Comparison of ENCODE assay signal across 8 mouse cellular contexts in the genomic region with DNA sequence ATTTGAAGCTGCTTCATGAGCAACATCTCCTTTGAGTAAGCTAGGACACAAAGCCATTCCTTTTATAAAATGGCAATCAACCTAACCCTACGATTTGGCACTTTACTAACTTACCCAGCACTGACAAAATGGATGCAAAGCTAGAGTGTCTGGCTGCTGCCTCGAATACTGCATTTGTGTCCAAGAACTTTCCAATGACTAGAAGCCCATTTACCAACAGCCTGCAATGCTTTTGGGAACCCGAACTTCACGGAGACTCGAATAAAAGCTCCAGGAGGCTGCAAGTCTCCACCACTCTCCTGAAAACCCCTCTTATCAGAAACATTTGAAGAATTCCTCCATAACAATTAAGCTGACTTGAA. TPM values are rescaled to one million over a fixed set of nuclear protein-coding genes. Genes with fewer than 3 reads are reported as not detected.
A peak's percentile ranks its signal among the peaks of the same experiment; 100 is the strongest.
DNase-seq lines count a peak whose midpoint lies in the region; ATAC-seq and TF ChIP-seq lines count a peak whose summit lies in the region.

No protein-coding gene starts in this region.

- no peaks in the 10 kb centered on the region for H3K36me3 ChIP-seq in spleen, adult 2 months (ENCODE audit: control insufficient read depth, insufficient read depth, low read length)
- H3K36me3 ChIP-seq in hindbrain, embryonic 16.5 days (ENCODE audit: control insufficient read depth, insufficient read depth, low read length): no peaks in the 10 kb centered on the region

- H3K27me3 ChIP-seq in cerebellum, adult 2 months (ENCODE audit: control insufficient read depth, insufficient read depth, low read length): no peaks in the 10 kb centered on the region
- no peaks in the 10 kb centered on the region for H3K27me3 ChIP-seq in spleen, adult 2 months (ENCODE audit: control insufficient read depth, insufficient read depth, low read length)
- H3K27me3 ChIP-seq in hindbrain, embryonic 16.5 days (replicated peaks; ENCODE audit: control insufficient read depth, insufficient read depth, low read length): no peaks in the 10 kb centered on the region

- no peak for ATAC-seq in cerebellum, adult (ENCODE audit: insufficient number of reproducible peaks, low FRiP score, low TSS enrichment)
- no peak for ATAC-seq in hindbrain, embryonic 16.5 days

- H3K4me2 ChIP-seq in hindbrain, embryonic 16.5 days (ENCODE audit: low read length): peak overlapping the region; percentile 93

- no peak for DNase-seq in cerebellum, adult 2 months
- no peak for DNase-seq in spleen, adult 2 months (ENCODE audit: low read depth in 1 of 2, low spot score in 2 of 2)
- no peak for DNase-seq in spleen, adult 12 weeks (ENCODE audit: low spot score)
- peak; percentile 50 for DNase-seq in naive thymus-derived CD4-positive, alpha-beta T cell, adult 2 months (ENCODE audit: low read depth)
- DNase-seq in yolk sac, embryonic 10.5 days (ENCODE audit: low spot score): no peak
- DNase-seq in cerebellum, postnatal 4 days (ENCODE audit: low spot score in 2 of 2): no peak

- peak overlapping the region; percentile 100 for H3K9ac ChIP-seq in hindbrain, embryonic 16.5 days (ENCODE audit: low read depth, low read length)

- H3K9me3 ChIP-seq in hindbrain, embryonic 16.5 days (ENCODE audit: control insufficient read depth, low read length): no peaks in the 10 kb centered on the region

- WGBS in cerebellum, adult 2 months: 1% methylated on average over 5 of the region's 5 CpGs
- WGBS in spleen, adult 2 months: 3% methylated on average over 5 of the region's 5 CpGs
- 1% methylated on average over 5 of the region's 5 CpGs for WGBS in hindbrain, embryonic 16.5 days

- H3K4me1 ChIP-seq in cerebellum, adult 2 months (ENCODE audit: control insufficient read depth, insufficient read depth, low read length): no peaks in the 10 kb centered on the region; the same call in 1 of the 2 replicates
- peaks cover 6% of the 10 kb centered on the region for H3K4me1 ChIP-seq in spleen, adult 2 months (ENCODE audit: control insufficient read depth, insufficient read depth, insufficient read length)
- peaks cover 19% of the 10 kb centered on the region for H3K4me1 ChIP-seq in hindbrain, embryonic 16.5 days (ENCODE audit: control insufficient read depth, insufficient read depth, low read depth, low read length)

- TF ChIP-seq CTCF in cerebellum, adult 2 months (IDR thresholded peaks at IDR 0.05; ENCODE audit: borderline replicate concordance, insufficient read depth, low read depth, low read length): no peak
- no peak for TF ChIP-seq CTCF in spleen, adult 2 months (IDR thresholded peaks at IDR 0.05; ENCODE audit: extremely low read depth, insufficient read depth, insufficient read length, insufficient replicate concordance)

- TF ChIP-seq POLR2A in cerebellum, adult 2 months (IDR thresholded peaks at IDR 0.05; ENCODE audit: borderline replicate concordance, insufficient read depth, low read length): no peak
- TF ChIP-seq POLR2A in spleen, adult 2 months (IDR thresholded peaks at IDR 0.05; ENCODE audit: low read depth, low read length): no peak

- H3K4me3 ChIP-seq in cerebellum, adult 2 months (replicated peaks; ENCODE audit: insufficient read depth, low read depth, low read length): peak overlapping the region; percentile 56
- peak overlapping the region; percentile 93 for H3K4me3 ChIP-seq in spleen, adult 2 months (ENCODE audit: extremely low read depth, insufficient read depth, insufficient read length)
- peak overlapping the region; percentile 85 for H3K4me3 ChIP-seq in hindbrain, embryonic 16.5 days (ENCODE audit: low read length)

- H3K27ac ChIP-seq in cerebellum, adult 2 months (ENCODE audit: insufficient read depth, low read length): no peak overlapping the region
- no peak overlapping the region for H3K27ac ChIP-seq in spleen, adult 2 months (ENCODE audit: insufficient read depth, low read length)
- peak overlapping the region; percentile 99; the same call in 1 of the 2 replicates for H3K27ac ChIP-seq in hindbrain, embryonic 16.5 days (ENCODE audit: low read depth, low read length)

RNA-seq across cellular contexts. Expression of a gene that starts 1.4 kb away (rescaled TPM):
- 39.3 and 40.1 TPM in 2 replicates for polyA plus RNA-seq in cerebellum, adult 2 months (2012; rRNA removed)
- 30.0 and 31.8 TPM in 2 replicates for polyA plus RNA-seq in spleen, adult 2 months (2012; rRNA removed)
- polyA plus RNA-seq in hindbrain, embryonic 16.5 days (2015; fragmentation: Nextera tagmentation; extraction: Ambion mirVana): 12.3 and 12.4 TPM in 2 replicates
